Mouse (Mus musculus): ENCODE measurements around the gene Slc22a15. TPM values are rescaled to one million over a fixed set of nuclear protein-coding genes. Genes with fewer than 3 reads are reported as not detected.

Slc22a15 gene
- polyA plus RNA-seq (2014; fragmentation: Nextera tagmentation; extraction: Ambion mirVana), result 7.9 and 8.8 TPM in 2 replicates

DNA sequence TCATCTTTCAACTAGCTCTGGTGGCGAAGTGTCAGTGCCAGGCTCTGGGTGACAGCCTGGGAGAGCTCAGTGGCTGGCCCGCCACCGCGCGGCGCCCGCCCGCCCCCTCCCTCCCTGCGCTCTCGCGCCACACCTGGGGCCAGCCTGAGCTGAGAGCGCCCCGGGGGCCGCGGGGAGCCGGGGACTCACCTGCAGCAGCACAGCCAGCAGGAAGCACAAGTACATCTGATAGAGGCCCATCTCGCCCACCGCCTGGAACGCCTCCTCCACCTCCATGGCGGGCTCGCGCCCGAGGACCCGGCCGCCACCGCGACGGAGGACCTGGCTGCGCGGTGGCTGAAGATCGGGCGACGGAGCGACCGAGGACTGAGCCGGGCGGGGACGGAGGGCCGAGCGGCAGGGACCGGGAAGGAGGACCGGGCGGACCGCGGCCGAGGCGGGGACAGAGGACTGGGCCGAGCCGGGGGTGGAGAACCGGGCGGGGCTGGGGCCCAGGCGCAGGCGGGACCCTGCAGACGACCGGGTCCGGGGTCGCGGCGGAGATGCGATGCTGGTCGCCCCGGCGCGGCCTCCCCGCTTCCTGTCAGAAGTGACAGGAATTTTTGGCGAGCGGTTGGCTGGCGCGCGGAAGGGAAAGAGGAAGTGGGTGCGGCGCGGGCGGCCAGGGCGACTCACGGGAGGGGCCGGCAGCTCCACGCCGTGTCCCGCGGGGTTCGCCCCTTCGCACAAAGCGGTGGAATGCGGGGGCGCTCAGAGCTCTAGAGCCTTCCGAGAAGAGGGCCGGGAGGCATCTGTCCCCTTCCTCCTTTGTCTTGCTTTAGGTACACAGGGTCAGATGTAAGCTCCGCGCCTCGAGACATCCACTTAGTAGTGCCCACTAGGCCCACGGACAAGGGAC is at the start of gene Slc22a15:
TSS of gene Slc22a15 (minus strand) at position 611 of the 898 bp plus-strand sequence.
- H3K4me1 ChIP-seq (ENCODE audit: control insufficient read depth, insufficient read depth, low read length), result peaks cover 19% of the 10 kb centered on the region
- peak within 1 kb of the TSS; percentile 97 for H3K27ac ChIP-seq (replicated peaks; ENCODE audit: low read depth, low read length)
- H3K4me3 ChIP-seq (replicated peaks; ENCODE audit: low read depth, low read length), result peak within 1 kb of the TSS; percentile 79
- no peaks in the 10 kb centered on the region for H3K27me3 ChIP-seq (ENCODE audit: control insufficient read depth, insufficient read depth, low read length)
- no peaks in the 10 kb centered on the region for H3K36me3 ChIP-seq (ENCODE audit: control insufficient read depth, insufficient read depth, low read length)
- H3K9me3 ChIP-seq (ENCODE audit: control insufficient read depth, low read length), result no peaks in the 10 kb centered on the region
- under 1% methylated on average over 87 of the region's 92 CpGs for WGBS
- H3K9ac ChIP-seq (replicated peaks; ENCODE audit: low read length), result peak within 1 kb of the TSS; percentile 99
- DNase-seq (peak; percentile 79), ATAC-seq (ENCODE audit: low FRiP score, low TSS enrichment) (peak; percentile 84)
- H3K4me2 ChIP-seq (ENCODE audit: low read length), result peak within 1 kb of the TSS; percentile 79

DNA sequence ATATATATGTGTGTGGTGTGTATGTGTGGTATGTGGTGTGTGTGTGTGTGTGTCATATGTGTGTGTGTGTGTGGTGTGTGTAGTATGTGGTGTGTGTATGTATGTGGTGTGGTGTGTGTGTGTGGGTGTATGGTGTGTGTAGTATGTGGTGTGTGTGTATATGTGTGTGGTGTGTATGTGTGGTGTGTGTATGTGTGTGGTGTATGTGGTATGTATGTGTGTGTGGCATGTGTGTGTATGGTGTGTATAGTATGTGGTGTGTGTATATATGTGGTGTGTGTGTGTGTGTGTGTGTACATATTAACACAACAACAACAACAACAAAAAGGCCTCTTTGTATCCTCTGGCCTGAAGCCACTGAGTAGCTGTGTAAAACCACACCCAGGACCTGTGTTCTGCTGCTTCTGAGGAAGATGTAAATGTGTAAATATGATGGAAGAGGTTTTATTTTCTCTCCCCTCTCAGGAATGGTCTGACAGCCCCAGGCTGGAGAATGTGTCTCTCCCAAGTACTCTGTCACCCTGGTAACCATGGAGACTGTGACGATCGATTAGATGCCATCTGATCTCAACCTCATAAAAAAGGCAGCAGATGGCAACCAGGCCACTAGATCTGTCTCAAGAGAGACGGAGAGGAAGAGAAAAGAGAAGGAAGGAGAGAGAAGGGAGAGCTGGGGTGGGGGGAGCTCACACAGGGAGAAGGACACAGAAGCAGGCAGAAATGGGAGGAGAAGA is 42.7 kb upstream of the Slc22a15 start:
- WGBS, result 8% methylated on average over 3 of the region's 3 CpGs
- Histone ChIP-seq H3K4me3 (replicated peaks; ENCODE audit: low read depth, low read length) (no peak overlapping the region), H3K9ac (replicated peaks; ENCODE audit: low read length) (no peak overlapping the region), H3K4me2 (ENCODE audit: low read length) (no peak overlapping the region), H3K4me1 (ENCODE audit: control insufficient read depth, insufficient read depth, low read length) (peaks cover 23% of the 10 kb centered on the region), H3K27me3 (ENCODE audit: control insufficient read depth, insufficient read depth, low read length) (no peaks in the 10 kb centered on the region), H3K9me3 (ENCODE audit: control insufficient read depth, low read length) (no peaks in the 10 kb centered on the region), H3K36me3 (ENCODE audit: control insufficient read depth, insufficient read depth, low read length) (no peaks in the 10 kb centered on the region), H3K27ac (replicated peaks; ENCODE audit: low read depth, low read length) (peak overlapping the region; percentile 64)
- DNase-seq (peak; percentile 71), ATAC-seq (ENCODE audit: low FRiP score, low TSS enrichment) (peak; percentile 56)

DNA sequence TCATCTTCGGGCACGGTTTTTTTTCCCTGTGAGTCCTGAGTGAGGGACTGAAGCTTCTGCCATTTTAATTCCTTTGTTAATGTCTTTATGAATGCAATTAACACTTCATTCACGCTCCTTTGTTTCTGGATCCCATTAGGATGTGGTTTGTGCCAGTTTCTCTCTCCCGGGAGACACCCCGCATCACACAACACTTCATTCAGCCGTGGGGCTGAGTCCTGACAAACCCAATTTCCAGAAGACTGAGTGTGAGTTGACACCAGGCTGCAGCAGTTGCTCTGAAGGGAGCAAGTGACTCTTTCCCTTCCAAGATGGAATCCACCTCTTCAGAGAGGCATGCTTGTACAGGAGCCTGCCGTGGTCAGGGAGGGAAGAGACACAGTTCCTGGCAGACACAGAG is 40.1 kb upstream of the Slc22a15 start:
- ATAC-seq (ENCODE audit: low FRiP score, low TSS enrichment) (no peak), DNase-seq (peak; percentile 57)
- 39% methylated on average over 7 of the region's 7 CpGs for WGBS

DNA sequence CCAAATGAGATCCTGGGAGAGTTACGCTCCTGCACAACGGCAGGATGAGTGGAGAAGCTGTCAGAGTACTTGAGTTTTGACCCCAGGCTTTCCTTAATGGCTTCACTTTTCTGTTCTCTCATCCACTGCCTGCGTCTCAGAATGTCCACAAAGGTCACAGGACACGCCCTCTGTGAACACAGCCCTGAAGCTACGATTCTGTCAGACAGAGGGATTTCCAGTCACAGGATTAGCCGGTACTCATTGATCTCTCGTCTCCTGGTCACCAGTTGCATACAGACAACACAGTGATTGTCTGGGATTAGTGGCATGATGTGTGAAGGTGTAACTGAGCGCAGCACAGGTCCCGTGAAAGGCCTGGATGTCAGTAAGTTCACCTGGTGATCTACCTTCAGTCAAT is 39.2 kb upstream of the Slc22a15 start:
- ATAC-seq (ENCODE audit: low FRiP score, low TSS enrichment) (no peak), DNase-seq (peak; percentile 39)
- H3K9me3 ChIP-seq (ENCODE audit: control insufficient read depth, low read length), result no peaks in the 10 kb centered on the region
- WGBS, result 8% methylated on average over 9 of the region's 9 CpGs
- no peak overlapping the region for H3K9ac ChIP-seq (replicated peaks; ENCODE audit: low read length)
- H3K27ac ChIP-seq (replicated peaks; ENCODE audit: low read depth, low read length), result peak overlapping the region; percentile 5
- no peaks in the 10 kb centered on the region for H3K36me3 ChIP-seq (ENCODE audit: control insufficient read depth, insufficient read depth, low read length)
- no peaks in the 10 kb centered on the region for H3K27me3 ChIP-seq (ENCODE audit: control insufficient read depth, insufficient read depth, low read length)
- no peak overlapping the region for H3K4me3 ChIP-seq (replicated peaks; ENCODE audit: low read depth, low read length)
- H3K4me2 ChIP-seq (ENCODE audit: low read length), result no peak overlapping the region
- H3K4me1 ChIP-seq (ENCODE audit: control insufficient read depth, insufficient read depth, low read length), result peaks cover 23% of the 10 kb centered on the region

More for the DNA sequence above, 40.1 kb upstream of the Slc22a15 start:
- H3K4me2 ChIP-seq (ENCODE audit: low read length), result no peak overlapping the region
- H3K9ac ChIP-seq (replicated peaks; ENCODE audit: low read length), result no peak overlapping the region
- H3K4me3 ChIP-seq (replicated peaks; ENCODE audit: low read depth, low read length), result no peak overlapping the region
- no peaks in the 10 kb centered on the region for H3K9me3 ChIP-seq (ENCODE audit: control insufficient read depth, low read length)
- H3K36me3 ChIP-seq (ENCODE audit: control insufficient read depth, insufficient read depth, low read length), result no peaks in the 10 kb centered on the region
- no peak overlapping the region for H3K27ac ChIP-seq (replicated peaks; ENCODE audit: low read depth, low read length)
- H3K27me3 ChIP-seq (ENCODE audit: control insufficient read depth, insufficient read depth, low read length), result no peaks in the 10 kb centered on the region
- H3K4me1 ChIP-seq (ENCODE audit: control insufficient read depth, insufficient read depth, low read length), result peaks cover 23% of the 10 kb centered on the region

DNA sequence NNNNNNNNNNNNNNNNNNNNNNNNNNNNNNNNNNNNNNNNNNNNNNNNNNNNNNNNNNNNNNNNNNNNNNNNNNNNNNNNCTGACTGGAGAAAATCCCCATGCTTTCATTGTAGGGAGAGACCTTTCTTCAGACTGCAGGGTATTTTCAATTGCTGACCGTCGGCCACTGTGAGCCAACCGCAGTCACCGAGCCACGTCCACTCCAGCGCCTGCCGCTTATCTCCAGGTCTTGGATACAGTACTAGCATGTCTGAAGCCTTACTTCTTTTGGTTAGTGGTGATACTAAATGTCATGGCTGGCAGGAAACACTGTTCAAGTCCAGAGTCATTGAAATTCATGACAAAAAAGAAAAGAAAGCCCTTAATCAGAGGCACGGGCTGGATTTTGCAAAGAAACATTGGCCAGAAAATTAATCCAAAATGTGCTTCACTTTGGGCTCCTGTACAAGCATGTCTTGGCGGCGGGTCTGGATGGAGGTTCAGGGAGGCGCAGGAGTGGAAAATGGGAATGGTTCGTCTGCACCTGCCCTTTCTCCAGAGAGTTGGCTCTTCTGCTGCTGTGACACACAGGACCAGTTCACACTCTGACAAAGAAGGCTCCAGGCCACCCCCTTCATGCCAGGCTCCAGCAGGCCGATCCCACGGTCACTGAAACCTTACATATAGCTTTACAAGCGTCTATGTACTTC is 37.0 kb upstream of the Slc22a15 start:
- whole genome bisulfite sequencing, result 86% methylated on average over 15 of the region's 15 CpGs
- DNase-seq (no peak), ATAC-seq (ENCODE audit: low FRiP score, low TSS enrichment) (no peak)
- Histone ChIP-seq H3K9ac (replicated peaks; ENCODE audit: low read length) (no peak overlapping the region), H3K4me2 (ENCODE audit: low read length) (no peak overlapping the region), H3K27ac (replicated peaks; ENCODE audit: low read depth, low read length) (no peak overlapping the region), H3K4me3 (replicated peaks; ENCODE audit: low read depth, low read length) (no peak overlapping the region), H3K4me1 (ENCODE audit: control insufficient read depth, insufficient read depth, low read length) (peaks cover 9% of the 10 kb centered on the region; the same call in 1 of the 2 replicates), H3K27me3 (ENCODE audit: control insufficient read depth, insufficient read depth, low read length) (no peaks in the 10 kb centered on the region), H3K36me3 (ENCODE audit: control insufficient read depth, insufficient read depth, low read length) (no peaks in the 10 kb centered on the region), H3K9me3 (ENCODE audit: control insufficient read depth, low read length) (no peaks in the 10 kb centered on the region)

DNA sequence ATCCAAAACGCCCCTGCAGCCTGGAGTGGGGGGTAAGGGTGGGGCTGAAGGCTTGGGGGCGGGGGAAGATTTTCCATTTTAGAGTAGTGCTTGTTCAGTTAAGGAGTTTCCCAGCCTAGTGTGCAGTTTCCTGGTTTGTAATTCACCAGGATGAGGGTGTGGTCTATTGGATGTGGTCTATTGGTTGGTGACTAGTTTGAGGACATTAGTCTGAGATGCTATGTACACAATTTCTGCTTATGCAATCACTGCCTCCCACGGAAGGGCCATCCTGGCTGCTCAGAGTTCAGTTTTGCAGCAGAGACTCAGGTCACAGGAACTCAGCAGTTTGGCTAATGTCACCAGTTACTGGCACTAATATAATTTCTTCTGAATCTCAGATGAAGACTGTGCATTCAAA is 33.8 kb upstream of the Slc22a15 start:
- Histone ChIP-seq H3K4me1 (ENCODE audit: control insufficient read depth, insufficient read depth, low read length) (0 out of 2 replicates have a peak, but pooled peaks cover under 1% of the 10 kb centered on the region), H3K36me3 (ENCODE audit: control insufficient read depth, insufficient read depth, low read length) (no peaks in the 10 kb centered on the region), H3K9ac (replicated peaks; ENCODE audit: low read length) (no peak overlapping the region), H3K4me3 (replicated peaks; ENCODE audit: low read depth, low read length) (no peak overlapping the region), H3K9me3 (ENCODE audit: control insufficient read depth, low read length) (no peaks in the 10 kb centered on the region), H3K4me2 (ENCODE audit: low read length) (no peak overlapping the region), H3K27ac (replicated peaks; ENCODE audit: low read depth, low read length) (no peak overlapping the region), H3K27me3 (ENCODE audit: control insufficient read depth, insufficient read depth, low read length) (no peaks in the 10 kb centered on the region)
- DNase-seq (no peak), ATAC-seq (ENCODE audit: low FRiP score, low TSS enrichment) (no peak)
- WGBS, result 75% methylated on average over 3 of the region's 3 CpGs

DNA sequence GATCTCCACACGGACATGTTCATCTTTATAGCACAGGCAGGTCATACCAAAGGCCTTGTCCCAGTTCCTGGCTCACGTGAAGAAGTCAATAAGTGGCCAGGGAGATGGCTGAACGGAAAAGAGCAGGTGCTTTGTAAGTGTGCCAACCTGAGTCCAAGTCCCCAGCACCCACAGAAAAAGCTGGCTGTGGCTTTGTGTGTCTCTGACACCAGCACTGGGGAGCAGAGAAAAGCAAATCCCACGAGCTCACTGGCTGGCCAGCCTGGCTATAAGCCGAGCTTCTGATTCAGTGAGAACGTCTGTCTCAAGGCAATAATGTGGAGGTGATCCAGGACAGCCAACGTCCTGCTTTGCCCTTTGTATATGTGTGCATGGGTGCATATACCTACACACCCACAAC is 29.3 kb upstream of the Slc22a15 start:
- WGBS, result 64% methylated on average over 7 of the region's 7 CpGs
- Histone ChIP-seq H3K9ac (replicated peaks; ENCODE audit: low read length) (no peak overlapping the region), H3K4me3 (replicated peaks; ENCODE audit: low read depth, low read length) (no peak overlapping the region), H3K4me2 (ENCODE audit: low read length) (no peak overlapping the region), H3K27ac (replicated peaks; ENCODE audit: low read depth, low read length) (no peak overlapping the region), H3K4me1 (ENCODE audit: control insufficient read depth, insufficient read depth, low read length) (0 out of 2 replicates have a peak, but pooled peaks cover 3% of the 10 kb centered on the region), H3K27me3 (ENCODE audit: control insufficient read depth, insufficient read depth, low read length) (no peaks in the 10 kb centered on the region), H3K9me3 (ENCODE audit: control insufficient read depth, low read length) (no peaks in the 10 kb centered on the region), H3K36me3 (ENCODE audit: control insufficient read depth, insufficient read depth, low read length) (no peaks in the 10 kb centered on the region)
- DNase-seq (no peak), ATAC-seq (ENCODE audit: low FRiP score, low TSS enrichment) (no peak)

DNA sequence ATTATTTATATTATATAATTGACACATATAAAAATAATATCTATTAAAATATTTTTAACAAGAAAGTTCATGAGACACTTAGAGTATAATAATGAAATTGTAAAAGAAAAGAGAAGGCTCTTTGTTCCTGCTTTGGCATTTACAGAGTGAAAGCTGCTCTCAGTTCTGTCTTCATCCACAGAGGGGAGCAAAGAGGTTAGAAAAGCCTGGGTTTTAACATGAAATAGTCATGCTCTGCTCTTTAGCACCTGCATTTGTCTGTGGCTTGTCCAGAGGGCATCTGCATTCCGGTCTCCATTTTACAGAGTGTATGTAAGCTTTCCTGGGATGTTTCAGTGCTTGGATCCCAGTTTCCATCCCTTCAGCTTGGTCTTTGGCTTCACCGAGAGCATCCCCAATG is 28.3 kb upstream of the Slc22a15 start:
- WGBS, result 81% methylated on average over 2 of the region's 2 CpGs
- ATAC-seq (ENCODE audit: low FRiP score, low TSS enrichment), result no peak
- Histone ChIP-seq H3K9ac (replicated peaks; ENCODE audit: low read length) (no peak overlapping the region), H3K4me3 (replicated peaks; ENCODE audit: low read depth, low read length) (no peak overlapping the region), H3K27me3 (ENCODE audit: control insufficient read depth, insufficient read depth, low read length) (no peaks in the 10 kb centered on the region), H3K4me2 (ENCODE audit: low read length) (no peak overlapping the region), H3K36me3 (ENCODE audit: control insufficient read depth, insufficient read depth, low read length) (no peaks in the 10 kb centered on the region), H3K9me3 (ENCODE audit: control insufficient read depth, low read length) (no peaks in the 10 kb centered on the region), H3K27ac (replicated peaks; ENCODE audit: low read depth, low read length) (0 out of 2 replicates have a peak overlapping the region, but pooled peaks have one; percentile 32), H3K4me1 (ENCODE audit: control insufficient read depth, insufficient read depth, low read length) (0 out of 2 replicates have a peak, but pooled peaks cover 3% of the 10 kb centered on the region)
- peak; percentile 70 for DNase-seq

Measured in midbrain, embryonic 14.5 days (tissue).